Mouse (Mus musculus): Measurements from ENCODE around the gene Eda2r.

The Eda2r gene

DNA sequence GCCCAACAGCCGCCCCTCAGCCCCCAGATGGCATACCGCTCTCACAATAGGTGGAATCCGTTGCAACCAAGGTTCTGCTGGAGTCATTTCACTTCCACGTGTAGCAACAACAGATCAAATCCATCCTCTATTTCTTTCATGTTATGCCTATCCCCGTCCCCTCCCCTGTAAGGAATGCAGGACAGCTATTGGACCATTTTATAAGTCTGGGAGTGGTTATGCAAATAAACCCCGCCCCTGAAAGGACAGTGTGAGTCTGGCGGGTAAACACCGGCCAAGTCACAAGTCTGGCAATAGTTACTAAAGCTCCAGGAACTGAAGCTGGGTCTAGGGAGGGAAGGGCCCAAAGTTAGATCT is at the start of gene Eda2r:
Gene Eda2r (minus strand): TSS at position 152 of the 357 bp plus-strand sequence.
- peak; percentile 65 for DNase-seq (ENCODE audit: low read depth, low spot score)

DNA sequence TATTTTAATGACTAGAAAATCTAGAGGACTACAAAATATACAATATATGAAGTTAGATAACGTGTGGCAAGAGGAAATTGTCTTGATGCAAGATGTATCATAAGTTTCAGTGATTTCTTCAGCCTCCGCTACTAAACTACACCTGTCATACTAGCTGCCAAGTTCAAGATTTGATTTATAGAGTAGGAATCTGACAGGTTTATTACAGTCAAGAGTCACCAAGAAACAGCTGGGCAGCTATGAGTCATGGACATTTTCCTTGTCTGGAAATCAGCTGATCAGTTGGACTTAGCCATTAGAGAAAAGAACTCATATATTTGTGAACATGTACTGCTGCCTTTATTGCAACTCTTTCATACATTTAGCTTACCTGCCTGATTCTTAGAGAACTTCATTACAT is 20.9 kb upstream of the Eda2r start:
- DNase-seq (ENCODE audit: low read depth, low spot score) = peak; percentile 1

DNA sequence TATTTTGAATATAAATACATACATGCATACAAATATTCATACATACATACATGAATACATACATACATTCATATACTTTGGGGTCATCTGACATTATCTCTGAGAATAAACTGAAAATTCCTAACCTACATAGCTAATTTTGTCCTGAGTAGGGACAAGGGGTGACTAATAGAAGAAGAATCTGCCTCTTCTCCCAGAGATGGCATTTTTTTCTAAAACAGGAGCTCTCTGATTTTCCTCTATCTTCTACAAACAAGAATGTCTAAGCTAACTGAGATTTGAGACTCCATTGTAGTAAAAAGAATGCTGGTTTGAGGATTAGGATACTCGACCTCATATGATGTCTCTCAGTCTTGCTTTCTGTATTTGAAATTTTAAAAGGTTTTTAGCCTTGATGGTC is 1.1 kb upstream of the Eda2r start:
- DNase-seq (ENCODE audit: low read depth, low spot score) = no peak

DNA sequence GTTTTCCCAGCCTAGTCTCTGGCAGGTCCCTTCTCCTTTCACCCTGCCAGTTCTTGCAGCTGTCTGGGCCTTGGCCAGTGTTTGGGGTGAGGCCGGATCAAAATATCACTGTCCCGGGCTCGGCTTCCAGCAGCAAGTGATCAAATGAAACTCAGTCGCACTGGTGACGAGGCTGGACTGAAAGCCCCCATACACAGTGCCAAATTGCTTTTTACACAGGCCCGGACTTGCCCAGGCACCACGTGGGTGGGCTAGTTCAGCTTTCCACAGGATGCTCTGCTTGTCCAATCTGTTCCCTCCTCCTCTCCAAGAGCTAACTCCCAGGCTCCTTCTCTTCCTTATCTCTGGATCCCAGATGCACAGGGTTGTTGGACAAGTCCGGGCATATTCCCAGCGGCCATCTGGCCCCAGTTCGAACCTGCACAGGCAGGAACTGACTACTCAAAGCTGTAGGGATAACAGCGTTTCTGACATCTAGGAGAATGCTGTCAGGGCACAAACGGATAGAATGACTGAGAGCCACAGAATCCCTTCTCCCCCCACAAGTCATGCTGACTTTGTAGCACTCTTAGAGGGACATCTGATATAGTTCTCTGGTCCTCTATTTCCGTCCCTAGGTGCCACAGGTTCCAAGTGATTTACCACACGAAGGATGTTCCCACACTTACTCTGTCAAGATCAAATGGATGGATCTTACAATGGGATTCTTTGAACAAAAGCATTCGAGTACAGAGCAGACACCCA is 523 bp downstream of the Eda2r start:
- peak; percentile 25 for DNase-seq (ENCODE audit: low read depth, low spot score)

DNA sequence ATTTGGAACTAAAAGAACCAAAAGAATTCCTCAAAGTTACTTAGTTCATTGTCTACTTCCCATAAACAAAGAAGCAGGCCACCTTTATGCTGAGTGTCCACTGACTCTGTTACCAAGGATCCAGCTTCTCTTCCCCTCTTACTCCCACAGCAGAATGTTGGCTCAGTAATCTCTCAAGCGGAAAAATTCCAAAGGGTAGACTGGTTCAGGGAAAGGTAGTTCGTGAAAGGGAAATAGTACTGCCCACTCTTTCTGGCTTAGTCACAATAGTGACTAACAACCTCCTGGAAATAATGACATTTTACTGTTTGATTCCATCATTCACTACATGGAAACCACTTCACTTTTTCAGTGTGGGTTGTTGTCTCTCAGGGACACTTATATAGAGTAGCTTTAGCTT is 4.2 kb downstream of the Eda2r start:
- DNase-seq (ENCODE audit: low read depth, low spot score) = no peak

DNA sequence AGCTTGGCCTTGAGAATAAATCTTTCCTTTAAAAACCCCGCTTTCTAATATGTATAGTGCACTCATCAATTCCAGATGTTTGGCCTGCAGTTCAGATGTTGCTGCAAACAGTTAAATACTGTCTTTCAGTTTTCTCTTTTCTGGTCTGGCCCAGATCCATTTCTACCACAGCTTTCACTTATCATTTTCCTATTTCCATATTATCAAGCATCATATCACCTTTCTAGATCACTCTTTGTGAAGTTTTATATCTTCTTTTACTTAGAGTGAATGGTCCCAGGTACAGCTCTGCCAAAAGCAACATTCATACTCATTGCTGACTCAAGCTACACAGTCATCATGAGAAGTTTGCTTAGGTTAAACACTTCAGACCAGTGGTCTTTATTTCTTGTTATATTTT is 7.8 kb downstream of the Eda2r start:
- no peak for DNase-seq (ENCODE audit: low read depth, low spot score)

DNA sequence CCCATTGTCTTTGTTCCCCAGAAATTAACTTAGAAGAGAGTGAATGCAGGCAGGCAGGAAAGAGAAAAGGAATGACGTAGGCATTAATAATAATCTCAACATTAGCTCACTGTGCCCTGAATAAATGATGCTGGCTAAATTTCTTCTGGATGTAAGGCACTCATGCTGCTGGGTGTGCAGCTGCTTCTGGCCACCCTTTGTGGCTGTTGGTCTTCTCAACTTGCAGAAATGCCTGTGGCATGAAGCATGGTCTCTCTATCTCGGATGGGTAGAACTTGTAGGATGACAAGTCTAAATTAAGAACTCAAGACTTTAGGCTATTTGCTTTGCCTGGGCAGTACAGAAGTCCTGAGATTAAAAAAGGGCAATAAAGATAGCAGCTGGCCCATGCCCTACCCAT is 8.3 kb downstream of the Eda2r start:
- DNase-seq (ENCODE audit: low read depth, low spot score) = no peak

DNA sequence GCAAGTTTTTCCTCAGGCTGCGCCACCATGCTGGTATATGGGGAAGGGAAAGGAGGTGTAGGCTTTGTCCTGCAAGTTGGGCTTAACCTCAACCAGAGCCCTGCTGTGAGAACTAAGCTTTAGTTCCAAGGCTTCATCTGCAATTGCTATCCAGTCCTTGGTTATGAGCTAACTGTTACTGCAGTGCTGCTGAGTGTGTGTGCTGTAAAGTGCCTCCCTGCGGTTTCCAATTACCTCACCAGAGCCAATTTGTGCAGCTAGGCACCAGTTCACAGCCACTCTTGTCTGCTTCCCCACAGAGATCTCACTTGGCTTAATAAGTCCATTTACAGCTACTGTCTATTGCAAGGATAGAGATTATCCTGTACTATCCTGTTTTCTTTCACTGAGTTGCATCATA is 16.1 kb downstream of the Eda2r start:
- DNase-seq (ENCODE audit: low read depth, low spot score) = peak; percentile 31

DNA sequence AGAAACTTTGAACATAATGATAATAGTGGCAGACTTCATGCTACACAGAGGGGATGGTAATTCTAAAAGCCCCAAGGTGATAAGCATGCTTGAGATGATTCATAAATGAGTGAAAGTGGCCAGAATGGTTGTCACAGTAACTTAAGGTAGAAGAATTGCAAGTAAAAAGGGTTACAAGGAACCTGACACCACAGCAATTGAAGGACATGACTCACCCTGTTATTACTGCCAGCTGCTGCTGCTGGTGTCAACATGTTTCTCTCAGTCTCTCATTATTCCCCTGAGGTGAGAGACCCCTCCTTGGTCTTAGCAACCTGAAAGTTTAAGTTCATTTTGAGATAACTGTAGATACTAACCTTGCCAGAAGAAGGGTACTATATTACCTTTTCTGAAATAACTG is 49.1 kb downstream of the Eda2r start:
- DNase-seq (ENCODE audit: low read depth, low spot score) = no peak

Measured in forelimb bud, embryonic 11.5 days (tissue).